Mouse (Mus musculus): ENCODE measurements around the gene Tmem121.

The Tmem121 gene

GRCm38 (mm10) chr12:113185442-113186291, at the start of gene Tmem121:
TSS of gene Tmem121 (plus strand) at chr12:113185930.
- no peak for DNase-seq

- peak; percentile 92 for DNase-seq
Measured at GRCm38 (mm10) chr12:113136492-113137020, 49.2 kb upstream of the Tmem121 start.

- peak; percentile 98 for DNase-seq
Measured at GRCm38 (mm10) chr12:113137260-113138213, 48.2 kb upstream of the Tmem121 start.

GRCm38 (mm10) chr12:113138291-113138690, 47.4 kb upstream of the Tmem121 start:
- peak; percentile 91 for DNase-seq

GRCm38 (mm10) chr12:113138901-113139864, 46.5 kb upstream of the Tmem121 start:
- DNase-seq = peak; percentile 95

GRCm38 (mm10) chr12:113139908-113140615, 45.7 kb upstream of the Tmem121 start, which contains the start of gene Crip2:
TSS of gene Crip2 (plus strand) at chr12:113140236.
- peak; percentile 100 for DNase-seq

- peak; percentile 98 for DNase-seq
Measured at GRCm38 (mm10) chr12:113140616-113141411, 44.9 kb upstream of the Tmem121 start.

- peak; percentile 98 for DNase-seq
Measured at GRCm38 (mm10) chr12:113141531-113141973, 44.2 kb upstream of the Tmem121 start.

GRCm38 (mm10) chr12:113142021-113142975, 43.4 kb upstream of the Tmem121 start:
- peak; percentile 100 for DNase-seq

GRCm38 (mm10) chr12:113143164-113143563, 42.6 kb upstream of the Tmem121 start:
- peak; percentile 98 for DNase-seq

- peak; percentile 97 for DNase-seq
Measured at GRCm38 (mm10) chr12:113144001-113144756, 41.6 kb upstream of the Tmem121 start.

GRCm38 (mm10) chr12:113144886-113145285, 40.8 kb upstream of the Tmem121 start:
- DNase-seq = peak; percentile 96

- peak; percentile 96 for DNase-seq
Measured at GRCm38 (mm10) chr12:113145591-113145990, 40.1 kb upstream of the Tmem121 start.

GRCm38 (mm10) chr12:113146112-113147057, 39.3 kb upstream of the Tmem121 start, which contains the start of gene Crip1:
TSS of gene Crip1 (plus strand) at chr12:113146316.
- peak; percentile 99 for DNase-seq

- DNase-seq = peak; percentile 98
Measured at GRCm38 (mm10) chr12:113147481-113147880, 38.2 kb upstream of the Tmem121 start.

GRCm38 (mm10) chr12:113148381-113149035, 37.2 kb upstream of the Tmem121 start:
- DNase-seq = peak; percentile 98
